In the genomic region with DNA sequence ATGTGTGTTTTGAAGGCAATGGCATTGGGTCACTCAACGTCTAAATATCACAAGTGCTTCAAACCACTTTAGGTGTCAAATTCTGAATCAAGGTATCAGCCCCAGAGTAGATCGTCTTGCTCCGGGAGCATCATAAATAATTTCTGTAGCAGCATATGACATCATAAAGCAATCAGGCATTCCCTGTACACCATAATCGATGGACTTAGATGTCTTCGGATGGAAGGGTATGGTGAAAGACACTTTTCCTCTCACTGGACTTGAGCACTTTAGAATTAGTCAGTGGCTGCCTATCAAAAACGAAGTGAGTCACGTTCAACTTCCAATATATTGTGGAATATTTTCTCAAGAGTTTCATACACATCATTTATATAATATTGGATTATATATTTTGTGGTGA, we compare ENCODE assay signal across 8 mouse cellular contexts.
DNase-seq lines count a peak whose midpoint lies in the region; ATAC-seq and TF ChIP-seq lines count a peak whose summit lies in the region.

No protein-coding gene starts in this region.

- DNase-seq in kidney, adult 2 months = no peak
- no peak for DNase-seq in kidney, adult 11 months
- no peak for DNase-seq in spleen, postnatal 4 days (ENCODE audit: low spot score in 2 of 2)
- DNase-seq in cerebellum, postnatal 36 days = no peak
- DNase-seq in spleen, postnatal 36 days (ENCODE audit: low spot score in 2 of 2) = no peak

- no peaks in the 10 kb centered on the region for H3K9me3 ChIP-seq in hindbrain, embryonic 12.5 days (replicated peaks)
- no peaks in the 10 kb centered on the region for H3K9me3 ChIP-seq in midbrain, embryonic 15.5 days

- no peak overlapping the region for H3K9ac ChIP-seq in hindbrain, embryonic 12.5 days
- H3K9ac ChIP-seq in midbrain, embryonic 15.5 days = no peak overlapping the region

- no peaks in the 10 kb centered on the region for H3K36me3 ChIP-seq in kidney, adult 2 months (ENCODE audit: control insufficient read depth, insufficient read depth, low read length)
- no peaks in the 10 kb centered on the region for H3K36me3 ChIP-seq in hindbrain, embryonic 12.5 days
- no peaks in the 10 kb centered on the region for H3K36me3 ChIP-seq in midbrain, embryonic 15.5 days (replicated peaks)

- H3K4me3 ChIP-seq in kidney, adult 2 months (ENCODE audit: insufficient read depth, low read depth, low read length) = no peak overlapping the region
- H3K4me3 ChIP-seq in bone marrow macrophage, adult 2 months (ENCODE audit: insufficient read depth, low read length) = no peak overlapping the region
- H3K4me3 ChIP-seq in hindbrain, embryonic 12.5 days = no peak overlapping the region
- H3K4me3 ChIP-seq in midbrain, embryonic 15.5 days = no peak overlapping the region

- no peak for TF ChIP-seq POLR2A in kidney, adult 2 months (IDR thresholded peaks at IDR 0.05; ENCODE audit: low read depth, low read length)
- TF ChIP-seq POLR2A in bone marrow macrophage, adult 2 months (IDR thresholded peaks at IDR 0.05; ENCODE audit: borderline replicate concordance, low read depth, low read length) = no peak

- H3K27ac ChIP-seq in kidney, adult 2 months (ENCODE audit: insufficient read depth, low read depth, low read length) = 0 out of 2 replicates have a peak overlapping the region, but pooled peaks have one; percentile 12
- peak overlapping the region; percentile 31 for H3K27ac ChIP-seq in bone marrow macrophage, adult 2 months (ENCODE audit: insufficient read depth, low read depth, low read length)
- peak overlapping the region; percentile 75 for H3K27ac ChIP-seq in hindbrain, embryonic 12.5 days
- peak overlapping the region; percentile 59 for H3K27ac ChIP-seq in midbrain, embryonic 15.5 days

- 48% methylated on average over 7 of the region's 7 CpGs for WGBS in kidney, adult 2 months
- 66% methylated on average over 7 of the region's 7 CpGs for WGBS in hindbrain, embryonic 12.5 days
- WGBS in midbrain, embryonic 15.5 days = 54% methylated on average over 7 of the region's 7 CpGs

- peak; percentile 27 for ATAC-seq in hindbrain, embryonic 12.5 days (ENCODE audit: low FRiP score)
- peak; percentile 55 for ATAC-seq in midbrain, embryonic 15.5 days (replicated peaks)

- no peak for TF ChIP-seq CTCF in kidney, adult 2 months (conservative IDR thresholded peaks at IDR 0.05; ENCODE audit: insufficient read depth, insufficient read length, low read depth, low read length)
- TF ChIP-seq CTCF in bone marrow macrophage, adult 2 months (IDR thresholded peaks at IDR 0.05; ENCODE audit: low read depth, low read length) = no peak

- no peaks in the 10 kb centered on the region for H3K27me3 ChIP-seq in kidney, adult 2 months (replicated peaks; ENCODE audit: control insufficient read depth, insufficient read depth, low read length)
- no peaks in the 10 kb centered on the region for H3K27me3 ChIP-seq in hindbrain, embryonic 12.5 days
- H3K27me3 ChIP-seq in midbrain, embryonic 15.5 days (replicated peaks) = no peaks in the 10 kb centered on the region

- H3K4me1 ChIP-seq in kidney, adult 2 months (ENCODE audit: control insufficient read depth, insufficient read depth, low read length) = peaks cover 2% of the 10 kb centered on the region; the same call in 1 of the 2 replicates
- H3K4me1 ChIP-seq in bone marrow macrophage, adult 2 months (ENCODE audit: control insufficient read depth, insufficient read depth, low read length) = peaks cover 26% of the 10 kb centered on the region
- H3K4me1 ChIP-seq in hindbrain, embryonic 12.5 days = no peaks in the 10 kb centered on the region
- H3K4me1 ChIP-seq in midbrain, embryonic 15.5 days = peaks cover 4% of the 10 kb centered on the region; the same call in 1 of the 2 replicates

- no peak overlapping the region for H3K4me2 ChIP-seq in hindbrain, embryonic 12.5 days (replicated peaks)
- no peak overlapping the region for H3K4me2 ChIP-seq in midbrain, embryonic 15.5 days

Comparison
In these comparisons a context has a peak if more than half of its experiments do, and no peak if none do; other contexts are left out.
1. H3K27ac ChIP-seq: peak in every context shown above with its lines; median percentile 75 in hindbrain, embryonic 12.5 days; 59 in midbrain, embryonic 15.5 days; 31 in bone marrow macrophage, adult 2 months; 12 in kidney, adult 2 months.